Mouse (Mus musculus) embryonic facial prominence, embryonic 14.5 days (tissue): ENCODE data around the gene Kbtbd12. TPM values are rescaled to one million over a fixed set of nuclear protein-coding genes. Genes with fewer than 3 reads are reported as not detected.
A peak's percentile ranks its signal among the peaks of the same experiment; 100 is the strongest.

Source experiments
- ATAC-seq: fragments of 200-750 bp; cut with Nextera tagmentation; 2 replicates; pipeline ENCODE4 v1.8.0; 2017; ENCODE audit warnings: low read depth, moderate number of reproducible peaks, moderate TSS enrichment
- DNase-seq: peaks from one replicate; pipeline ENCODE4 v3.0.0-alpha.2; 2015; ENCODE audit warnings: low spot score
- H3K27ac ChIP-seq: fragments of 300-500 bp; sonication (generic); replicated peaks from 2 replicates; pipeline ENCODE4 v1.5.1; 2014; ENCODE audit warnings: low read depth, mild to moderate bottlenecking, low read length, moderate library complexity
- H3K27me3 ChIP-seq: fragments of 300-500 bp; sonication (generic); replicated peaks from 2 replicates; pipeline ENCODE4 v1.6.1; 2014; ENCODE audit warnings: low read length; ENCODE audit not compliant: control insufficient read depth, insufficient read depth
- H3K36me3 ChIP-seq: fragments of 300-500 bp; sonication (generic); 2 replicates; pipeline ENCODE4 v1.6.1; 2014; ENCODE audit warnings: low read length, mixed read lengths; ENCODE audit not compliant: control insufficient read depth, insufficient read depth
- H3K4me1 ChIP-seq: fragments of 300-500 bp; sonication (generic); 2 replicates; pipeline ENCODE4 v1.6.1; 2014; ENCODE audit warnings: antibody characterized with exemption, low read length; ENCODE audit not compliant: control insufficient read depth, insufficient read depth
- H3K4me2 ChIP-seq: fragments of 300-500 bp; sonication (generic); 2 replicates; pipeline ENCODE4 v1.6.1; 2014; ENCODE audit warnings: low read depth, mild to moderate bottlenecking, low read length, moderate library complexity, mixed read lengths
- H3K4me3 ChIP-seq: fragments of 300-500 bp; sonication (generic); 2 replicates; pipeline ENCODE4 v1.5.1; 2014; ENCODE audit warnings: low read depth, mild to moderate bottlenecking, low read length
- H3K9ac ChIP-seq: fragments of 300-500 bp; sonication (generic); 2 replicates; pipeline ENCODE4 v1.6.1; 2014; ENCODE audit warnings: low read depth, mild to moderate bottlenecking, low read length, moderate library complexity, mixed read lengths
- H3K9me3 ChIP-seq: fragments of 300-500 bp; sonication (generic); 2 replicates; pipeline ENCODE4 v1.6.1; 2016; ENCODE audit warnings: low read length; ENCODE audit not compliant: control insufficient read depth
- WGBS: fragments of 180-500 bp; shearing (Covaris S2); extraction: QIAGEN DNeasy Blood & Tissue Kit; methylation state at CpG from one replicate; pipeline ENCODE4 v1.1.7; 2014; 5-methylcytosine and 5-hydroxymethylcytosine counted together
- polyA plus RNA-seq: library from polyadenylated mRNA; unstranded; fragments of >200 nt; fragmentation: Nextera tagmentation; extraction: Ambion mirVana; gene quantifications from 2 replicates; pipeline ENCODE4 v1.2.1, GENCODE M21; 2014

Gene Kbtbd12
- polyA plus RNA-seq, 1 experiment from 2014 or later, result 3.7 TPM

GRCm38 (mm10) chr6:88647564-88648295 lies 10.0 kb upstream of the Kbtbd12 start:
- H3K27ac ChIP-seq, result no peak overlapping the region
- no peak for DNase-seq
- no peaks in the 10 kb centered on the region for H3K9me3 ChIP-seq
- H3K4me2 ChIP-seq, result no peak overlapping the region
- H3K9ac ChIP-seq, result no peak overlapping the region
- 72% methylated on average over 4 of the region's 4 CpGs for WGBS
- H3K27me3 ChIP-seq, result no peaks in the 10 kb centered on the region
- H3K4me3 ChIP-seq, result no peak overlapping the region
- H3K4me1 ChIP-seq, result no peaks in the 10 kb centered on the region
- H3K36me3 ChIP-seq, result no peaks in the 10 kb centered on the region
- no peak for ATAC-seq

- no peaks in the 10 kb centered on the region for H3K27me3 ChIP-seq
- WGBS, result 72% methylated on average over 4 of the region's 4 CpGs
- DNase-seq, result no peak
Measured at GRCm38 (mm10) chr6:88644786-88645185, 7.0 kb upstream of the Kbtbd12 start.

GRCm38 (mm10) chr6:88641346-88641920 lies 3.7 kb upstream of the Kbtbd12 start:
- Histone ChIP-seq H3K27ac (no peak overlapping the region), H3K4me1 (peaks cover 4% of the 10 kb centered on the region; the same call in 1 of the 2 replicates), H3K27me3 (no peaks in the 10 kb centered on the region), H3K4me2 (no peak overlapping the region), H3K9ac (no peak overlapping the region), H3K9me3 (peaks cover 9% of the 10 kb centered on the region), H3K4me3 (no peak overlapping the region), H3K36me3 (no peaks in the 10 kb centered on the region)
- DNase-seq, result no peak
- no peak for ATAC-seq
- 73% methylated on average over 4 of the region's 4 CpGs for WGBS

More at GRCm38 (mm10) chr6:88644786-88645185, 7.0 kb upstream of the Kbtbd12 start:
- Histone ChIP-seq H3K27ac (no peak overlapping the region), H3K9ac (no peak overlapping the region), H3K4me3 (no peak overlapping the region), H3K4me2 (no peak overlapping the region), H3K9me3 (no peaks in the 10 kb centered on the region), H3K36me3 (no peaks in the 10 kb centered on the region), H3K4me1 (0 out of 2 replicates have a peak, but pooled peaks cover 4% of the 10 kb centered on the region)
- no peak for ATAC-seq

- Histone ChIP-seq H3K27me3 (no peaks in the 10 kb centered on the region), H3K4me3 (no peak overlapping the region), H3K4me1 (peaks cover 4% of the 10 kb centered on the region; the same call in 1 of the 2 replicates), H3K36me3 (no peaks in the 10 kb centered on the region), H3K27ac (no peak overlapping the region), H3K9ac (no peak overlapping the region), H3K4me2 (0 out of 2 replicates have a peak overlapping the region, but pooled peaks have one; percentile 15), H3K9me3 (peaks cover 9% of the 10 kb centered on the region)
- 43% methylated on average over 3 of the region's 3 CpGs for WGBS
- DNase-seq (no peak), ATAC-seq (no peak)
Measured at GRCm38 (mm10) chr6:88640331-88640730, 2.6 kb upstream of the Kbtbd12 start.

GRCm38 (mm10) chr6:88639921-88640320 lies 2.2 kb upstream of the Kbtbd12 start:
- H3K9me3 ChIP-seq, result peaks cover 9% of the 10 kb centered on the region
- H3K9ac ChIP-seq, result no peak overlapping the region
- H3K36me3 ChIP-seq, result no peaks in the 10 kb centered on the region
- H3K27me3 ChIP-seq, result no peaks in the 10 kb centered on the region
- H3K4me1 ChIP-seq, result peaks cover 4% of the 10 kb centered on the region; the same call in 1 of the 2 replicates
- H3K4me3 ChIP-seq, result no peak overlapping the region
- DNase-seq (peak; percentile 39), ATAC-seq (no peak)
- 0 out of 2 replicates have a peak overlapping the region, but pooled peaks have one; percentile 15 for H3K4me2 ChIP-seq
- H3K27ac ChIP-seq, result no peak overlapping the region
- 7% methylated on average over 9 of the region's 9 CpGs for WGBS

GRCm38 (mm10) chr6:88639372-88639920 lies 1.7 kb upstream of the Kbtbd12 start:
- Histone ChIP-seq H3K4me2 (0 out of 2 replicates have a peak overlapping the region, but pooled peaks have one; percentile 15), H3K9me3 (peaks cover 9% of the 10 kb centered on the region), H3K9ac (no peak overlapping the region), H3K27ac (no peak overlapping the region), H3K27me3 (no peaks in the 10 kb centered on the region), H3K36me3 (no peaks in the 10 kb centered on the region), H3K4me3 (no peak overlapping the region), H3K4me1 (peaks cover 4% of the 10 kb centered on the region; the same call in 1 of the 2 replicates)
- DNase-seq (no peak), ATAC-seq (no peak)
- 26% methylated on average over 6 of the region's 6 CpGs for WGBS

- DNase-seq (no peak), ATAC-seq (no peak)
- H3K4me3 ChIP-seq, result no peak overlapping the region
- peaks cover 9% of the 10 kb centered on the region for H3K9me3 ChIP-seq
- no peaks in the 10 kb centered on the region for H3K27me3 ChIP-seq
- no peak overlapping the region for H3K9ac ChIP-seq
- 50% methylated on average over 1 of the region's 1 CpGs for WGBS
- H3K36me3 ChIP-seq, result no peaks in the 10 kb centered on the region
- H3K27ac ChIP-seq, result no peak overlapping the region
- no peak overlapping the region for H3K4me2 ChIP-seq
- H3K4me1 ChIP-seq, result peaks cover 4% of the 10 kb centered on the region; the same call in 1 of the 2 replicates
Measured at GRCm38 (mm10) chr6:88638917-88639316, 1.2 kb upstream of the Kbtbd12 start.

GRCm38 (mm10) chr6:88635881-88636754 lies 1.6 kb downstream of the Kbtbd12 start:
- Histone ChIP-seq H3K4me1 (peaks cover 4% of the 10 kb centered on the region; the same call in 1 of the 2 replicates), H3K27me3 (no peaks in the 10 kb centered on the region), H3K36me3 (no peaks in the 10 kb centered on the region), H3K4me3 (no peak overlapping the region), H3K4me2 (no peak overlapping the region), H3K9me3 (peaks cover 9% of the 10 kb centered on the region), H3K9ac (no peak overlapping the region), H3K27ac (no peak overlapping the region)
- ATAC-seq (no peak), DNase-seq (no peak)
- 85% methylated on average over 6 of the region's 6 CpGs for WGBS
